Mouse (Mus musculus): ENCODE measurements around the gene Hyls1.

DNA sequence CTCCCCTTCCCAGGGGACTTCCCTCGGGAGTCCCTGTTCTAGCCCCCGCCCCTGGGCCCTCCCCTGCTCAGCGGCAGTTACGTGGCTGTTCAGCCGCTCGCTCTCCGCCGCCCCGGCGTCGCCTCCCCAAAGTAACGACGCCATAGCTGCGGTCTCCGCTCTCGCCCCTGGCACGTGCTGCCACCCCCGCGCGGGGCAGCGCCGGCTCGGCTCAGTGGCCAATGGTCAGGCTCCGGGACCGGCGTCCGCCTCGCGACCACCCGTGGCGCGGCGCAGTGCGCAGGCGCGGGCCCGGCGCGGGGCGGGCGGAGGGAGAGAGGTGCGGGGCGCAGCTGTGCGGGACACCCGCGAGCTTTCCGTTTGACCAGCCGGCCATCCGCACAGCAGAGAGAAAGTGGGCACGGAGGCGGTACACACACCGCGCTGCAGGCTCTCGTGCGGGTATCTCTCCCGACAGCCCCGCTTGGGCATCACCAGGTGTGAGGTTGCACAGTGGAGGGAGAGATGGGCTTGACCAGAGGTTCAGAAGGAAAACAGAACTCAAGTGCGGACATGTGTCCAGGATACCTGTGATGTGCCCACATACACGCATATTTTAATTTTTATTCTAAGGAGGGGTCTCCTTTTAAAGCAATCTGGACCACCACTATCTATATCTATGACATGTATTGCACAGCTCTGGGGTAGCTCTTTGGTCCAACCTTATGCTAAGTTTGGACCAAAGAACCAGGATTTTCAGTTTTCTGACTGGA, 11.8 kb downstream of the Hyls1 start, which contains the start of the genes Ddx25 and Pus3:
- TF ChIP-seq CTCF (IDR thresholded peaks at IDR 0.05; ENCODE audit: low read depth) (no peak), EP300 (optimal IDR thresholded peaks at IDR 0.05) (no peak)

Data from stomach, postnatal 0 days (tissue).